Mouse (Mus musculus) ES-E14 (cell line): Measurements from ENCODE around the gene Fbxl19. TPM values are rescaled to one million over a fixed set of nuclear protein-coding genes. Genes with fewer than 3 reads are reported as not detected.

Experiments used
- DNase-seq: peaks from one replicate; pipeline ENCODE4 v3.0.0-alpha.2; 2013; ENCODE audit warnings: low read depth, low spot score
- H3K27ac ChIP-seq: 2 replicates; pipeline ENCODE4 v1.5.1; 2012; ENCODE audit warnings: low read depth, mild to moderate bottlenecking, low read length, moderate library complexity, mixed read lengths; ENCODE audit not compliant: poor library complexity, insufficient read depth, severe bottlenecking
- H3K36me3 ChIP-seq: 2 replicates; pipeline ENCODE4 v1.6.1; 2012; ENCODE audit warnings: mild to moderate bottlenecking, low read length, moderate library complexity, mixed read lengths; ENCODE audit not compliant: control insufficient read depth, poor library complexity, insufficient read depth, severe bottlenecking
- H3K4me1 ChIP-seq, 2 experiments: fragments of 150-350 bp in 1 of 2; sonication (generic) in 1 of 2; 2 replicates each; pipeline ENCODE4 v1.6.1; 2012; ENCODE audit warnings: low read length in 2 of 2, mild to moderate bottlenecking in 1 of 2, mixed read lengths in 1 of 2; ENCODE audit not compliant: control insufficient read depth in 2 of 2, insufficient read depth in 2 of 2, poor library complexity in 1 of 2
- H3K4me3 ChIP-seq, 2 experiments: fragments of 150-350 bp in 1 of 2; sonication (generic) in 1 of 2; 2 replicates each; pipeline ENCODE4 v1.5.1; 2012; ENCODE audit warnings: low read length in 2 of 2, low read depth in 1 of 2, mild to moderate bottlenecking in 1 of 2, mixed read lengths in 1 of 2; ENCODE audit not compliant: insufficient read depth in 1 of 2, poor library complexity in 1 of 2, severe bottlenecking in 1 of 2
- H3K9ac ChIP-seq: 2 replicates; pipeline ENCODE4 v1.6.1; 2012; ENCODE audit warnings: low read depth, mild to moderate bottlenecking, low read length, mixed read lengths; ENCODE audit not compliant: poor library complexity, insufficient read depth, severe bottlenecking
- H3K9me3 ChIP-seq: fragments of 150-350 bp; sonication (generic); 2 replicates; pipeline ENCODE4 v1.6.1; 2012; ENCODE audit warnings: low read depth, mild to moderate bottlenecking, low read length; ENCODE audit not compliant: control insufficient read depth, insufficient read depth
- CHD2 ChIP-seq: IDR thresholded peaks from 2 replicates; pipeline ENCODE4 v1.6.1; 2014; ENCODE audit warnings: mild to moderate bottlenecking, low read depth, low read length, inconsistent platforms
- HCFC1 ChIP-seq: IDR thresholded peaks from 2 replicates; pipeline ENCODE4 v1.6.1; 2012; ENCODE audit warnings: low read length, inconsistent platforms, borderline replicate concordance; ENCODE audit not compliant: insufficient read depth
- MAFK ChIP-seq: IDR thresholded peaks from 2 replicates; pipeline ENCODE4 v1.6.1; 2014; ENCODE audit warnings: mild to moderate bottlenecking, low read depth, low read length, inconsistent platforms; ENCODE audit not compliant: insufficient read depth
- ZC3H11A ChIP-seq: IDR thresholded peaks from 2 replicates; pipeline ENCODE4 v1.6.1; 2012; ENCODE audit warnings: low read depth, mild to moderate bottlenecking, inconsistent platforms, low read length, borderline replicate concordance
- ZNF384 ChIP-seq: IDR thresholded peaks from 2 replicates; pipeline ENCODE4 v1.6.1; 2012; ENCODE audit warnings: low read depth, low read length, inconsistent platforms
- in situ Hi-C, 2 experiments: fragments of 600-800 bp; cut with MboI; formaldehyde crosslinking; loops; one replicate each; pipeline ENCODE4 v1.15.1; 2025; ENCODE audit warnings: low sequenced_read_pairs in 2 of 2, inconsistent platforms in 1 of 2; ENCODE audit not compliant: unreplicated experiment in 2 of 2
- total RNA-seq: library from RNA; depleted of rRNA; stranded (reverse); fragments of 300-350 nt; gene quantifications from 2 replicates; pipeline ENCODE4 v1.2.3, GENCODE M21; 2012

Fbxl19 gene
- total RNA-seq, 1 experiment = 86.9 TPM

DNA sequence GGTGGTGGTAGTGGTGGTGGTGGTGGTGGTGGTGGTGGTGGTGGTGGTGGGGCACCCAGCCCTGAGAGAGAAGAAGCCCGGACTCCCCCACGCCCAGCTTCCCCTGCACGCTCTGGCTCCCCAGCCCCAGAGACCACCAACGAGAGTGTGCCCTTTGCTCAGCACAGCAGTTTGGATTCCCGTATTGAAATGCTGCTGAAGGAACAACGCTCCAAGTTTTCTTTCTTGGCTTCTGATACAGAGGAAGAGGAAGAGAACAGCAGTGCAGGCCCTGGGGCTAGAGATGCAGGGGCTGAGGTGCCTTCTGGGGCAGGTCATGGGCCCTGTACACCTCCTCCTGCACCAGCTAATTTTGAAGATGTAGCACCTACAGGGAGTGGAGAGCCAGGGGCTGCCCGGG lies 41.0 kb downstream of the Fbxl19 start, which contains the start of gene Gm49388:
TSS of gene Gm49388 (plus strand) at position 301 of the 400 bp plus-strand sequence.
- Histone ChIP-seq H3K9ac (no peak within 1 kb of the TSS), H3K4me1 (no peaks in the 10 kb centered on the region), H3K9me3 (no peaks in the 10 kb centered on the region), H3K36me3 (peaks cover 64% of the 10 kb centered on the region), H3K4me3 (no peak within 1 kb of the TSS), H3K27ac (no peak within 1 kb of the TSS)
- no peak for DNase-seq
- no peak for TF ChIP-seq ZNF384
- TF ChIP-seq ZC3H11A = no peak
- TF ChIP-seq MAFK = no peak
- no peak for TF ChIP-seq CHD2
- no peak for TF ChIP-seq HCFC1
- in situ Hi-C loops = no loop called here

- DNase-seq = no peak
- in situ Hi-C loops = no loop called here
- Histone ChIP-seq H3K9me3 (no peaks in the 10 kb centered on the region), H3K9ac (no peak overlapping the region), H3K36me3 (peaks cover 59% of the 10 kb centered on the region), H3K4me1 (peaks cover 0 to 5% of the 10 kb centered on the region in 2 experiments; a peak in 1 of 4 replicates), H3K27ac (no peak overlapping the region), H3K4me3 (no peak overlapping the region)
- TF ChIP-seq ZC3H11A (no peak), MAFK (no peak), CHD2 (no peak), ZNF384 (no peak), HCFC1 (no peak)
Observed at GRCm38 (mm10) chr7:127797076-127797845, 52.9 kb downstream of the Fbxl19 start.

DNA sequence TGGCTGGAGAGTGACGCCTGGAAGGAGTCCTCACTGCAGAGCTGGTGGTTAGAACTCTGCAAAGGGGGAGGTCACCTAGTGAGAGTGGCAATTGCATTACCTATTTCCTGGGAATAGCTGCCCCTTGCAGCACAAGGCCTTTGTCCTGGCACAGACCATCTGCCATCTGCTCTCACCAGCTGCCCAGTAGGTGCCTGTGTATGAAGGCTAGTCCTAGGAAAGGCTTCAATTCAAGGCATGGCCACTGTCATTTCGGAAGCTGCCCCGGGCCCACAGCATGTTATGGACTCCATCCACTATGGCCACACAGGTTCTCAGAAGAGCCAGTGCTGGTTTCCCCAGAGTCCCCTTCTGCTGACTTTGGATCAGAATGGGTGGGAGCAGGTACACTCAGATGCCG lies 54.2 kb downstream of the Fbxl19 start:
- no peak overlapping the region for H3K4me3 ChIP-seq

GRCm38 (mm10) chr7:127799211-127799610 lies 54.9 kb downstream of the Fbxl19 start:
- Histone ChIP-seq H3K9ac (no peak overlapping the region), H3K36me3 (peaks cover 54% of the 10 kb centered on the region), H3K9me3 (no peaks in the 10 kb centered on the region), H3K27ac (no peak overlapping the region), H3K4me1 (peaks cover 0 to 5% of the 10 kb centered on the region in 2 experiments; a peak in 1 of 4 replicates), H3K4me3 (no peak overlapping the region)
- no peak for DNase-seq
- no peak for TF ChIP-seq MAFK
- no peak for TF ChIP-seq ZNF384
- no peak for TF ChIP-seq ZC3H11A
- TF ChIP-seq CHD2 = no peak
- no peak for TF ChIP-seq HCFC1
- in situ Hi-C loops = no loop called here

More for the DNA sequence above, 54.2 kb downstream of the Fbxl19 start:
- Histone ChIP-seq H3K36me3 (peaks cover 54% of the 10 kb centered on the region), H3K9ac (no peak overlapping the region), H3K27ac (no peak overlapping the region), H3K9me3 (no peaks in the 10 kb centered on the region), H3K4me1 (peaks cover 0 to 5% of the 10 kb centered on the region in 2 experiments; a peak in 1 of 4 replicates)
- TF ChIP-seq ZC3H11A = no peak
- no peak for TF ChIP-seq ZNF384
- TF ChIP-seq MAFK = no peak
- no peak for TF ChIP-seq CHD2
- no peak for TF ChIP-seq HCFC1
- in situ Hi-C loops = no loop called here
- no peak for DNase-seq
